Mouse (Mus musculus): ENCODE measurements around the gene Pkm. TPM values are rescaled to one million over a fixed set of nuclear protein-coding genes. Genes with fewer than 3 reads are reported as not detected.
A peak's percentile ranks its signal among the peaks of the same experiment; 100 is the strongest.

Pkm gene
- polyA plus RNA-seq (2014; fragmentation: Nextera tagmentation; extraction: Ambion mirVana): 1,240 and 1,376 TPM in 2 replicates

DNA sequence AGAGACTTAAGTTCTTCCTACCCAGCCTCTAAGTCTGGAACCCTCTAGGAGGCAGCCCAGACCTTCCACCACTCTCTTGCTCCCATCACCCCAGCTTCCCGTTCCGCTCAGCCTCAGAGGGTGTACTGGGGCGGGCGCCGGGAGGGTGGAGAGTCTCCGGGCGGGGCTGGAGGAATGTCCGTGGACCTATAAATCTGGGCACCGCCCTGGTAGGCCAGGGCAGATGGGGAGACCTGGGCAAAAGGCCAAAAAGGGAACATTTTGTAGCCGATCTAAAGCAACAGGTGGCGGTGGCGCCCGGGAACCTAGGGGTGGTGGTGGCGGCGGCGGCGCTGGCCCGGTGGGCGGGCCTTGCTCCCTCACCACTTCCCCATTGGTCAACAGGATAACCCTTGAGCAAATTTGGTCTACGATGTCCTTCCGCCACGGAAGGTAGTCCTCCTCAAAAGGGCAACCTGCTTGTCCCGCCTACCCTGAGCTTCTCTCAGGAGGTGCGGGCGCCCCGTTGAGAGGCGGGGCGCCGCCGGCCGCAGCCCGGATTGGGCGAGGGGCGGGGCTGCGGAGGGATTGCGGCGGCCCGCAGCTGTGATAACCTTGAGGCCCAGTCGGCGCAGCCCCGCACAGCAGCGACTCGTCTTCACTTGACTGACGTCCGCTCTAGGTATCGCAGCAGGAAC, at the start of gene Pkm:
TSS of gene Pkm (plus strand) at position 411 of the 677 bp plus-strand sequence.
- WGBS: under 1% methylated on average over 46 of the region's 46 CpGs

GRCm38 (mm10) chr9:59610950-59611349, 45.2 kb upstream of the Pkm start:
- Histone ChIP-seq H3K9me3 (replicated peaks; ENCODE audit: control insufficient read depth, low read length) (no peaks in the 10 kb centered on the region), H3K27me3 (replicated peaks; ENCODE audit: control insufficient read depth, insufficient read depth, low read length) (no peaks in the 10 kb centered on the region), H3K9ac (ENCODE audit: low read length) (no peak overlapping the region), H3K27ac (ENCODE audit: low read depth, low read length) (no peak overlapping the region), H3K4me2 (ENCODE audit: low read length) (no peak overlapping the region), H3K4me1 (ENCODE audit: control insufficient read depth, insufficient read depth, low read length) (no peaks in the 10 kb centered on the region), H3K36me3 (ENCODE audit: control insufficient read depth, insufficient read depth, low read length) (no peaks in the 10 kb centered on the region), H3K4me3 (ENCODE audit: low read depth, low read length) (no peak overlapping the region)
- WGBS: 90% methylated on average over 2 of the region's 2 CpGs
- ATAC-seq: no peak
- DNase-seq (ENCODE audit: low spot score): no peak

More for the DNA sequence above, at the start of gene Pkm:
- ATAC-seq (peak; percentile 89), DNase-seq (ENCODE audit: low spot score) (peak; percentile 98)
- H3K4me1 ChIP-seq (ENCODE audit: control insufficient read depth, insufficient read depth, low read length): peaks cover 23% of the 10 kb centered on the region
- peak within 1 kb of the TSS; percentile 93 for H3K27ac ChIP-seq (ENCODE audit: low read depth, low read length)
- peak within 1 kb of the TSS; percentile 87 for H3K4me2 ChIP-seq (ENCODE audit: low read length)
- H3K4me3 ChIP-seq (ENCODE audit: low read depth, low read length): peak within 1 kb of the TSS; percentile 60
- H3K9me3 ChIP-seq (replicated peaks; ENCODE audit: control insufficient read depth, low read length): no peaks in the 10 kb centered on the region
- peaks cover 13% of the 10 kb centered on the region for H3K36me3 ChIP-seq (ENCODE audit: control insufficient read depth, insufficient read depth, low read length)
- no peaks in the 10 kb centered on the region for H3K27me3 ChIP-seq (replicated peaks; ENCODE audit: control insufficient read depth, insufficient read depth, low read length)
- H3K9ac ChIP-seq (ENCODE audit: low read length): peak within 1 kb of the TSS; percentile 75

DNA sequence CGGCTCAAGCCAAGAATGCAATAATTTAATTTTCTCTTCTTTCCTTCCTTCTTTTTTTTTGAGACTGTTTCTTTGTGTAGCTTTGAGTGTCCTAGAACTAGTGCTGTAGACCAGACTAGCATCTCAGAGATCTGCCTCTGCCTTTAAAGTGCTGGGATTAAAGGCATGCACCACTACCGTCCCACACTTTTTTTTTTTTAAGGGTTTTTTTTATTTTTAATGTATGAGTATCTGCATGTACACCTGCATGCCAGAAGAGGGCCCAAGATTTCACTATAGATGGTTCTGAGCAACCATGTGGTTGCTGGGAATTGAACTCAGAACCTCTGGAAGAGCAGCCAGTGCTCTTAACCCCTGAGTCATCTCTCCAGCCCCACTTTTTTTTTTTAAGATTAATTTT, 40.4 kb upstream of the Pkm start:
- Histone ChIP-seq H3K9me3 (replicated peaks; ENCODE audit: control insufficient read depth, low read length) (no peaks in the 10 kb centered on the region), H3K36me3 (ENCODE audit: control insufficient read depth, insufficient read depth, low read length) (no peaks in the 10 kb centered on the region), H3K4me3 (ENCODE audit: low read depth, low read length) (no peak overlapping the region), H3K27ac (ENCODE audit: low read depth, low read length) (no peak overlapping the region), H3K9ac (ENCODE audit: low read length) (no peak overlapping the region), H3K4me2 (ENCODE audit: low read length) (no peak overlapping the region), H3K4me1 (ENCODE audit: control insufficient read depth, insufficient read depth, low read length) (peaks cover 11% of the 10 kb centered on the region; the same call in 1 of the 2 replicates), H3K27me3 (replicated peaks; ENCODE audit: control insufficient read depth, insufficient read depth, low read length) (no peaks in the 10 kb centered on the region)
- ATAC-seq (no peak), DNase-seq (ENCODE audit: low spot score) (no peak)
- 85% methylated on average over 2 of the region's 2 CpGs for WGBS

GRCm38 (mm10) chr9:59616622-59617306, 39.4 kb upstream of the Pkm start, which contains the start of gene Parp6:
Gene Parp6, plus strand, starts transcription at chr9:59617284.
- H3K4me1 ChIP-seq (ENCODE audit: control insufficient read depth, insufficient read depth, low read length): peaks cover 11% of the 10 kb centered on the region; the same call in 1 of the 2 replicates
- H3K9me3 ChIP-seq (replicated peaks; ENCODE audit: control insufficient read depth, low read length): no peaks in the 10 kb centered on the region
- no peaks in the 10 kb centered on the region for H3K27me3 ChIP-seq (replicated peaks; ENCODE audit: control insufficient read depth, insufficient read depth, low read length)
- H3K4me3 ChIP-seq (ENCODE audit: low read depth, low read length): peak within 1 kb of the TSS; percentile 90
- 2% methylated on average over 36 of the region's 36 CpGs for WGBS
- H3K36me3 ChIP-seq (ENCODE audit: control insufficient read depth, insufficient read depth, low read length): 0 out of 2 replicates have a peak, but pooled peaks cover 3% of the 10 kb centered on the region
- H3K4me2 ChIP-seq (ENCODE audit: low read length): peak within 1 kb of the TSS; percentile 73
- H3K27ac ChIP-seq (ENCODE audit: low read depth, low read length): peak within 1 kb of the TSS; percentile 92
- peak; percentile 97 for ATAC-seq
- H3K9ac ChIP-seq (ENCODE audit: low read length): peak within 1 kb of the TSS; percentile 92
- peak; percentile 99 for DNase-seq (ENCODE audit: low spot score)

GRCm38 (mm10) chr9:59617307-59617973, 38.7 kb upstream of the Pkm start:
- Histone ChIP-seq H3K27ac (ENCODE audit: low read depth, low read length) (peak overlapping the region; percentile 92), H3K4me2 (ENCODE audit: low read length) (peak overlapping the region; percentile 73), H3K4me1 (ENCODE audit: control insufficient read depth, insufficient read depth, low read length) (peaks cover 11% of the 10 kb centered on the region; the same call in 1 of the 2 replicates), H3K27me3 (replicated peaks; ENCODE audit: control insufficient read depth, insufficient read depth, low read length) (no peaks in the 10 kb centered on the region), H3K36me3 (ENCODE audit: control insufficient read depth, insufficient read depth, low read length) (peaks cover 9% of the 10 kb centered on the region), H3K4me3 (ENCODE audit: low read depth, low read length) (peak overlapping the region; percentile 90), H3K9ac (ENCODE audit: low read length) (peak overlapping the region; percentile 92), H3K9me3 (replicated peaks; ENCODE audit: control insufficient read depth, low read length) (no peaks in the 10 kb centered on the region)
- under 1% methylated on average over 56 of the region's 58 CpGs for WGBS
- peak; percentile 90 for ATAC-seq
- DNase-seq (ENCODE audit: low spot score): peak; percentile 39

- ATAC-seq: no peak
- H3K4me1 ChIP-seq (ENCODE audit: control insufficient read depth, insufficient read depth, low read length): no peaks in the 10 kb centered on the region
Observed at GRCm38 (mm10) chr9:59638372-59638771, 17.8 kb upstream of the Pkm start.

GRCm38 (mm10) chr9:59639936-59640335, 16.2 kb upstream of the Pkm start:
- 97% methylated on average over 4 of the region's 4 CpGs for WGBS
- Histone ChIP-seq H3K9me3 (replicated peaks; ENCODE audit: control insufficient read depth, low read length) (no peaks in the 10 kb centered on the region), H3K36me3 (ENCODE audit: control insufficient read depth, insufficient read depth, low read length) (peaks cover 77% of the 10 kb centered on the region), H3K4me3 (ENCODE audit: low read depth, low read length) (no peak overlapping the region), H3K27me3 (replicated peaks; ENCODE audit: control insufficient read depth, insufficient read depth, low read length) (no peaks in the 10 kb centered on the region), H3K9ac (ENCODE audit: low read length) (no peak overlapping the region), H3K4me1 (ENCODE audit: control insufficient read depth, insufficient read depth, low read length) (no peaks in the 10 kb centered on the region), H3K27ac (ENCODE audit: low read depth, low read length) (no peak overlapping the region), H3K4me2 (ENCODE audit: low read length) (no peak overlapping the region)
- DNase-seq (ENCODE audit: low spot score) (no peak), ATAC-seq (no peak)

More at GRCm38 (mm10) chr9:59638372-59638771, 17.8 kb upstream of the Pkm start:
- no peak overlapping the region for H3K4me3 ChIP-seq (ENCODE audit: low read depth, low read length)
- no peak overlapping the region for H3K9ac ChIP-seq (ENCODE audit: low read length)
- no peak overlapping the region for H3K4me2 ChIP-seq (ENCODE audit: low read length)
- no peaks in the 10 kb centered on the region for H3K27me3 ChIP-seq (replicated peaks; ENCODE audit: control insufficient read depth, insufficient read depth, low read length)
- no peaks in the 10 kb centered on the region for H3K9me3 ChIP-seq (replicated peaks; ENCODE audit: control insufficient read depth, low read length)
- 93% methylated on average over 1 of the region's 1 CpGs for WGBS
- DNase-seq (ENCODE audit: low spot score): no peak
- H3K36me3 ChIP-seq (ENCODE audit: control insufficient read depth, insufficient read depth, low read length): peaks cover 83% of the 10 kb centered on the region
- no peak overlapping the region for H3K27ac ChIP-seq (ENCODE audit: low read depth, low read length)

DNA sequence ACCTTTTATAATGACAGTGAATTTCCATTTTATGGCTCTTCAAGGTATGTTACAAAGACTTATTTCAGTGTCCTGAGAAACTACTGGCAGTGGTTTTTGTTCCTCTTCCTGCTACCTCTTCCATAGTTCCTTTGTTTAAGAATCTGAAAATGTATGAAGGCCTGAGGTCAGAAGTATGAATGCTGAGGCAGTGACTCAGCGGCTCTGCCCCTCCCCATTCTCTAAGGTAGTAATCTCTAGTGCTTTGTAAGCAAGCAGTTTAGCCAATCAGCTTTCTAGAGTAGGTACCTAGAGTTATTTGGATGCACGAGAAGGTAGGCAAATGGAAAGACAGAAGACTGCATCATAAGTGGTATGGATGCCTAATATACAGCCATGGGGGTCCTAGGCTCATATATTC, 14.8 kb upstream of the Pkm start:
- H3K36me3 ChIP-seq (ENCODE audit: control insufficient read depth, insufficient read depth, low read length): peaks cover 74% of the 10 kb centered on the region

More for the DNA sequence above, 14.8 kb upstream of the Pkm start:
- Histone ChIP-seq H3K9ac (ENCODE audit: low read length) (no peak overlapping the region), H3K4me1 (ENCODE audit: control insufficient read depth, insufficient read depth, low read length) (no peaks in the 10 kb centered on the region), H3K9me3 (replicated peaks; ENCODE audit: control insufficient read depth, low read length) (no peaks in the 10 kb centered on the region), H3K4me3 (ENCODE audit: low read depth, low read length) (no peak overlapping the region), H3K27me3 (replicated peaks; ENCODE audit: control insufficient read depth, insufficient read depth, low read length) (no peaks in the 10 kb centered on the region), H3K4me2 (ENCODE audit: low read length) (no peak overlapping the region), H3K27ac (ENCODE audit: low read depth, low read length) (no peak overlapping the region)
- WGBS: 91% methylated on average over 2 of the region's 2 CpGs
- ATAC-seq (no peak), DNase-seq (ENCODE audit: low spot score) (no peak)

Data from forebrain, embryonic 14.5 days (tissue).